Mouse (Mus musculus): Measurements from ENCODE around the gene Atp2a2. TPM values are rescaled to one million over a fixed set of nuclear protein-coding genes. Genes with fewer than 3 reads are reported as not detected.
"Not testable (repeated sequence)": the region's sequence is repeated elsewhere in the genome, so short reads cannot be mapped to it uniquely, and the experiment has no call there.

Atp2a2 gene
- polyA plus RNA-seq, 1 experiment from 2014 or later: 78.4 TPM

GRCm38 (mm10) chr5:122476078-122476477 lies 25.9 kb downstream of the Atp2a2 start:
- Histone ChIP-seq H3K4me3 (ENCODE audit: low read depth, low read length) (no peak overlapping the region), H3K9me3 (ENCODE audit: control insufficient read depth, low read length) (no peaks in the 10 kb centered on the region), H3K4me1 (ENCODE audit: control insufficient read depth, insufficient read depth, low read length) (no peaks in the 10 kb centered on the region), H3K9ac (replicated peaks; ENCODE audit: low read depth, low read length) (no peak overlapping the region), H3K36me3 (ENCODE audit: control insufficient read depth, insufficient read depth, low read length) (peaks cover 30% of the 10 kb centered on the region), H3K4me2 (ENCODE audit: low read depth, low read length) (no peak overlapping the region), H3K27me3 (ENCODE audit: control insufficient read depth, insufficient read depth, low read length) (no peaks in the 10 kb centered on the region), H3K27ac (ENCODE audit: low read depth, low read length) (no peak overlapping the region)
- no peak for ATAC-seq (ENCODE audit: low read depth)
- WGBS: 83% methylated on average over 3 of the region's 3 CpGs

DNA sequence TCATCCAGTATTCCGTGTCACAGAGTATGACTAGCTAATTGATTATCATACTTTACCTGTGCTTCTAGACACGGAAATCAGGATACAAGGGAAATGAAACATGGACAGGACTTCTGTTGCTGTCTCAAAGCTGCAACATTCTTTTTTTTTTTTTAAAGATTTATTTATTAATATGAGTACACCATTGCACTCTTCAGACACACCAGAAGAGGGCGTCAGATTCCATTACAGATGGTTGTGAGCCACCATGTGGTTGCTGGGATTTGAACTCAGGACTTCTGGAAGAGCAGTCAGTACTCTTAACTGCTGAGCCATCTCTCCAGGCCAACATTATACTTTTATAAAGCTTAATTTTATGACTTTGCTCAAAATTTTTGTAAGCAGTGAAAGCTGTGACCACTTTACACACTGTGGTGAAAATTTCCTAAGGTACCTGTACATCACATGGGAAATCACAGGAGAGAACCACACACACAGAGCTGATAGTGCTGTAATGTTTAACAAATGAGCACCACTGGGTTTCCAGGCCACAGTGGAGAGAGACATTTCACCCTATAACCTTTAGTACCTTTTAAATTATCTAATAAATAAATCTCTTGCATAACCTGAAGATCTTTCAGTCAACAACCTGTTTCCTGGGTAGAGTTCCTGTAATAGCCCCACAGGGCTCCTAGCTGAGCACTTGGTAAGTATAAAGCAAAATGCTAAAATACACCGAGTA lies 27.2 kb downstream of the Atp2a2 start:
- Histone ChIP-seq H3K4me3 (ENCODE audit: low read depth, low read length) (no peak overlapping the region), H3K36me3 (ENCODE audit: control insufficient read depth, insufficient read depth, low read length) (peaks cover 34% of the 10 kb centered on the region), H3K4me2 (ENCODE audit: low read depth, low read length) (no peak overlapping the region), H3K27me3 (ENCODE audit: control insufficient read depth, insufficient read depth, low read length) (no peaks in the 10 kb centered on the region), H3K27ac (ENCODE audit: low read depth, low read length) (no peak overlapping the region), H3K4me1 (ENCODE audit: control insufficient read depth, insufficient read depth, low read length) (no peaks in the 10 kb centered on the region), H3K9me3 (ENCODE audit: control insufficient read depth, low read length) (no peaks in the 10 kb centered on the region), H3K9ac (replicated peaks; ENCODE audit: low read depth, low read length) (no peak overlapping the region)
- 84% methylated on average over 4 of the region's 4 CpGs for WGBS
- no peak for ATAC-seq (ENCODE audit: low read depth)

DNA sequence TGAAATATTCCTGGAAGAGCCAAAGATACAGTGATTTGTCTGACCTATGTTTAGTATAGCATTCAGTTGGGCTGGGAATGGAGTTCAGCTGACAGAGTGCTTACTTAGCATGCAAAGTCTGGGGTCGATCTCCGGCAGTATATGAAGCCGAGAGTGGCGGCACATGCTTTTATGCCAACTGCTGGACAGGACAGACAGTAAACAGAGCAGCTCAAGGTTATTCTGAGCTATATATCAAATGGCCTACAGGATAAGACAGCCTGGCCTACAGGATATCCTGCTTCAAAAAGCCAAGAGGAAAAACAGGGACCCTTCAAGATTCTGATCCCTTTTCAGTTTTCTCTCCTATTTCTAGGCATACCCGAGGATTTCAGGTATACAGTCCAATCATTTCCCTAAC lies 30.4 kb downstream of the Atp2a2 start:
- no peak overlapping the region for H3K9ac ChIP-seq (replicated peaks; ENCODE audit: low read depth, low read length)
- no peaks in the 10 kb centered on the region for H3K27me3 ChIP-seq (ENCODE audit: control insufficient read depth, insufficient read depth, low read length)
- H3K36me3 ChIP-seq (ENCODE audit: control insufficient read depth, insufficient read depth, low read length): peaks cover 66% of the 10 kb centered on the region
- no peak overlapping the region for H3K4me2 ChIP-seq (ENCODE audit: low read depth, low read length)
- no peak overlapping the region for H3K27ac ChIP-seq (ENCODE audit: low read depth, low read length)
- no peaks in the 10 kb centered on the region for H3K4me1 ChIP-seq (ENCODE audit: control insufficient read depth, insufficient read depth, low read length)
- 89% methylated on average over 5 of the region's 5 CpGs for WGBS
- H3K9me3 ChIP-seq (ENCODE audit: control insufficient read depth, low read length): no peaks in the 10 kb centered on the region
- ATAC-seq (ENCODE audit: low read depth): no peak
- no peak overlapping the region for H3K4me3 ChIP-seq (ENCODE audit: low read depth, low read length)

DNA sequence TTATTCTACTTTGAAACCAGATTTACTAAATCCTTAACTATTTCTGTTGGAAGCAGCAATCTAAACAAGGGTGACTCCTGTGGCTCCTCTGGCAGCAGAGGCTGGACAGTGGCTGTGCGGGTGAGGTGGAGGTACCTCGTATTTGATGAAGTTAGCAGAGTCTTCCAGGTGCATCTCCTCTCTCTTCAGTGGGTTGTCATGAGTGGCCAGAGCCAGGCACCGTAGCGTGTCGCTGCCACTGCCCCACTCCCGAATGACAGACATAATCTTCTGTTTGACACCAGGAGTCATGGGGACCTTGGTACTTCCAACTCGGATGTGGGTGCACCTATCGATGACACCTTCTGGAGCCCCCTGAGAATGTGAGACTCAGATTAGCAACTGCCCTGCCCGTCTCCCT lies 40.6 kb downstream of the Atp2a2 start:
- Histone ChIP-seq H3K27me3 (ENCODE audit: control insufficient read depth, insufficient read depth, low read length) (no peaks in the 10 kb centered on the region), H3K4me3 (ENCODE audit: low read depth, low read length) (no peak overlapping the region), H3K27ac (ENCODE audit: low read depth, low read length) (no peak overlapping the region), H3K36me3 (ENCODE audit: control insufficient read depth, insufficient read depth, low read length) (peaks cover 91% of the 10 kb centered on the region), H3K4me1 (ENCODE audit: control insufficient read depth, insufficient read depth, low read length) (no peaks in the 10 kb centered on the region), H3K9ac (replicated peaks; ENCODE audit: low read depth, low read length) (no peak overlapping the region), H3K4me2 (ENCODE audit: low read depth, low read length) (no peak overlapping the region), H3K9me3 (ENCODE audit: control insufficient read depth, low read length) (no peaks in the 10 kb centered on the region)
- 94% methylated on average over 9 of the region's 9 CpGs for WGBS
- no peak for ATAC-seq (ENCODE audit: low read depth)

DNA sequence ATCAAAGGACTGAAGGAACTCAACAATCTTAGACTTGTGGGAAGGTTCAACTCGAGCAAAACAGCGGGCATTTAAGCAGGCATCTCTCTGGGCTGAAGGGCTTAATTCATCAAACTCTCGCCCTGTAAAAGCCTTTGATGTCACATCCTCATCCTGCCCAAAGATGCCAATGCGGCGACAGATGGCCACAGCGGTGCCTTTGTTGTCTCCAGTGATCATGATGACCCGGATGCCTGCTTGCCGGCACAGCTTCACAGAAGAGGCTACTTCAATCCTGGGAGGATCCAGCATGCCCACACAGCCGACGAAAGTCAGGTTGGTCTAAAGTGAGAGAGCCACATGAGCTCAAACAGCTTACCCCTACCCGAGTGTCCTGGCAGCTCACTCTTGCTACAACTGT lies 41.4 kb downstream of the Atp2a2 start:
- no peak overlapping the region for H3K27ac ChIP-seq (ENCODE audit: low read depth, low read length)
- H3K4me3 ChIP-seq (ENCODE audit: low read depth, low read length): no peak overlapping the region
- WGBS: 80% methylated on average over 11 of the region's 11 CpGs
- peaks cover 91% of the 10 kb centered on the region for H3K36me3 ChIP-seq (ENCODE audit: control insufficient read depth, insufficient read depth, low read length)
- H3K27me3 ChIP-seq (ENCODE audit: control insufficient read depth, insufficient read depth, low read length): no peaks in the 10 kb centered on the region
- H3K4me1 ChIP-seq (ENCODE audit: control insufficient read depth, insufficient read depth, low read length): no peaks in the 10 kb centered on the region
- H3K4me2 ChIP-seq (ENCODE audit: low read depth, low read length): no peak overlapping the region
- no peak for ATAC-seq (ENCODE audit: low read depth)
- no peak overlapping the region for H3K9ac ChIP-seq (replicated peaks; ENCODE audit: low read depth, low read length)
- H3K9me3 ChIP-seq (ENCODE audit: control insufficient read depth, low read length): no peaks in the 10 kb centered on the region

DNA sequence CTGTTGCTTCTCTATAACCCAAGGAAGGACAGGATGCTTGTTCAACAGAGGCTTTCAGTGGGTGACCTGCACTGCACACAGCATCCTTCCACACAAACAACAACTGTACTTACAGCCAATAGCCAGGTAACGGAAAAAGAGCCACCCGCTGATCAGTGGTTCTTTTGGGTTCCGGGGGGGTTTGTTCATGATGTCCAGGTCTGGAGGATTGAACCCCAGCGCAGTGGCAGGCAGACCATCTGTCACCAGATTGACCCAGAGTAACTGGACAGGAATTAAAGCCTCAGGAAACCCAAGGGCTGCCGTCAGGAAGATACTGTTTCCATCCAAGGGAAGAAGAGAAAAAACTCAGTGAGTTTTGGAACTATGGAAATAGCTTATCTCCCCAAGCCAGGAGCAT lies 42.7 kb downstream of the Atp2a2 start:
- Histone ChIP-seq H3K27ac (ENCODE audit: low read depth, low read length) (no peak overlapping the region), H3K4me3 (ENCODE audit: low read depth, low read length) (no peak overlapping the region), H3K27me3 (ENCODE audit: control insufficient read depth, insufficient read depth, low read length) (no peaks in the 10 kb centered on the region), H3K9me3 (ENCODE audit: control insufficient read depth, low read length) (no peaks in the 10 kb centered on the region), H3K4me2 (ENCODE audit: low read depth, low read length) (no peak overlapping the region), H3K36me3 (ENCODE audit: control insufficient read depth, insufficient read depth, low read length) (peaks cover 89% of the 10 kb centered on the region), H3K4me1 (ENCODE audit: control insufficient read depth, insufficient read depth, low read length) (no peaks in the 10 kb centered on the region), H3K9ac (replicated peaks; ENCODE audit: low read depth, low read length) (no peak overlapping the region)
- 94% methylated on average over 5 of the region's 5 CpGs for WGBS
- no peak for ATAC-seq (ENCODE audit: low read depth)

DNA sequence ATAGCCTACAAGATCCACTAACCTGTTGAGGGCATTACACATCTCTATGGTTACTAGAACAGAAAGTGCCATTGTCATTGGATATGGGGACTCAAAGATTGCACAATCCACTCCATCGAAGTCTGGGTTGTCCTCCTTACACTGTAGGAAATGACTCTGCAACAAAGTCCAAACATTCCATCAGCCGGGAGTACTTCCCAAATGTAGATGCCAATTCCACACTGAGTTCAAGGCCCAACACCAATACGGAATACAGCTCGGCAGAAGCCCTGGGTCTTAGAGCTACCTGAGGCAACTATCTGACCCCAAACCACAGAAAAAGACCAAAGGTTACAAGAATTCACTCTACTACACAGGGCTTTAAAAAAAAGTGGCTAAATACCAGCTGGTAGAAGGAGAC lies 44.0 kb downstream of the Atp2a2 start:
- Histone ChIP-seq H3K36me3 (ENCODE audit: control insufficient read depth, insufficient read depth, low read length) (peaks cover 82% of the 10 kb centered on the region), H3K4me2 (ENCODE audit: low read depth, low read length) (no peak overlapping the region), H3K9ac (replicated peaks; ENCODE audit: low read depth, low read length) (no peak overlapping the region), H3K4me1 (ENCODE audit: control insufficient read depth, insufficient read depth, low read length) (no peaks in the 10 kb centered on the region), H3K27me3 (ENCODE audit: control insufficient read depth, insufficient read depth, low read length) (no peaks in the 10 kb centered on the region), H3K27ac (ENCODE audit: low read depth, low read length) (no peak overlapping the region), H3K4me3 (ENCODE audit: low read depth, low read length) (no peak overlapping the region), H3K9me3 (ENCODE audit: control insufficient read depth, low read length) (no peaks in the 10 kb centered on the region)
- ATAC-seq (ENCODE audit: low read depth): no peak
- 94% methylated on average over 4 of the region's 4 CpGs for WGBS

DNA sequence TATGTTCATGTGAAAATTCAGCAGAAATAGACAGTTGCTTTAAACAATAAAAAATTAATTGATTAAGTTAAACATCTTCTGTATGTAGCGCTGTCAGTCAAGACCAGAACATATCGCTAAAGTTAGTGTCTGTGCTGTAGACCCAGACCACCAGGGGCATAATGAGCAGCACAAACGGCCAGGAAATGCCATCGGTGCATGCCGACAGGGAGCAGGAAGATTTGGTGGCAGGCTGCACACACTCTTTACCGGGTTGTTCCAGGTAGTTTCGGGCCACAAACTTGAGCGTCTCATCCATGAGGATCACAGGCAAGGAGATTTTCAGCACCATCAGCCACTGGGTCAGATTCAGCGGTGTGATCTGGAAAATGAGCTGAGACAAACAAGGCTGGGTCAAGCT lies 45.0 kb downstream of the Atp2a2 start:
- H3K27ac ChIP-seq (ENCODE audit: low read depth, low read length); H3K4me2 ChIP-seq (ENCODE audit: low read depth, low read length); H3K4me1 ChIP-seq (ENCODE audit: control insufficient read depth, insufficient read depth, low read length); ATAC-seq (ENCODE audit: low read depth); H3K27me3 ChIP-seq (ENCODE audit: control insufficient read depth, insufficient read depth, low read length); H3K9me3 ChIP-seq (ENCODE audit: control insufficient read depth, low read length); H3K4me3 ChIP-seq (ENCODE audit: low read depth, low read length); H3K9ac ChIP-seq (replicated peaks; ENCODE audit: low read depth, low read length): not testable (repeated sequence)
- WGBS: 93% methylated on average over 9 of the region's 9 CpGs
- H3K36me3 ChIP-seq (ENCODE audit: control insufficient read depth, insufficient read depth, low read length): peaks cover 81% of the 10 kb centered on the region

DNA sequence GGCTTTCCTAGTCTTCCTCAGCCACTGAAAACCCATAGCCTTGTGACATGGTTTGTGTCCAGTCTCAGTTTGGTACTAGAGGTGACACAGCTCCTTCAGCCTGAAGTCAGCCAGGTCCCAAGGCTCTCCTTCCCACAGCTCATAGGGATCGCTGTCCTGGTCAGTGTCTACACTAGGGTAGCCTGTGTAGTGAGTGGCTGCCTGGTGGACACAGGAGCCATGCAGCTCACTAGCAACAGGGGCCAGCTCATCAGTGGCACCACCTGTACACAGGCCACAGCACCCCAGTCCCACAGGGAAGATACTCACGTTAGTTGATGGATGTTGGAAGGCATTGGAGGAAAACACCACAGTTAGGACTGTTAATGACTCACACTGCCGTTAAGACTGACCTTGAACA lies 46.4 kb downstream of the Atp2a2 start:
- no peak for ATAC-seq (ENCODE audit: low read depth)

More for the DNA sequence above, 46.4 kb downstream of the Atp2a2 start:
- 89% methylated on average over 3 of the region's 3 CpGs for WGBS
- H3K36me3 ChIP-seq (ENCODE audit: control insufficient read depth, insufficient read depth, low read length): peaks cover 75% of the 10 kb centered on the region
- H3K27me3 ChIP-seq (ENCODE audit: control insufficient read depth, insufficient read depth, low read length): no peaks in the 10 kb centered on the region
- no peaks in the 10 kb centered on the region for H3K4me1 ChIP-seq (ENCODE audit: control insufficient read depth, insufficient read depth, low read length)
- no peak overlapping the region for H3K4me3 ChIP-seq (ENCODE audit: low read depth, low read length)
- no peak overlapping the region for H3K27ac ChIP-seq (ENCODE audit: low read depth, low read length)
- no peak overlapping the region for H3K9ac ChIP-seq (replicated peaks; ENCODE audit: low read depth, low read length)
- H3K4me2 ChIP-seq (ENCODE audit: low read depth, low read length): no peak overlapping the region
- no peaks in the 10 kb centered on the region for H3K9me3 ChIP-seq (ENCODE audit: control insufficient read depth, low read length)

All from neural tube, embryonic 14.5 days (tissue).